Mouse (Mus musculus) heart, adult 2 months (tissue): ENCODE results near the gene Kcnmb3.

Experiments
- CTCF ChIP-seq: fragments of 200-600 bp; IDR thresholded peaks from 2 replicates; pipeline ENCODE4 v1.8.1; 2022; ENCODE audit warnings: antibody characterized with exemption, mild to moderate bottlenecking, moderate library complexity
- EP300 ChIP-seq: fragments of 200-500 bp; IDR thresholded peaks from 2 replicates; pipeline ENCODE4 v1.6.1; 2011; ENCODE audit warnings: low read depth, low read length, control low read depth; ENCODE audit not compliant: insufficient read depth
- POLR2A ChIP-seq: fragments of 200-500 bp; IDR thresholded peaks from 2 replicates; pipeline ENCODE4 v1.6.1; 2011; ENCODE audit warnings: mild to moderate bottlenecking, low read depth, low read length, control low read depth; ENCODE audit not compliant: insufficient read depth

- TF ChIP-seq EP300 (no peak), CTCF (no peak), POLR2A (no peak)
Measured at GRCm38 (mm10) chr3:32506366-32507225, 14.6 kb upstream of the Kcnmb3 start.
